Mouse (Mus musculus) heart, adult 10 weeks (tissue): Measurements from ENCODE around the gene Zfp616. TPM values are rescaled to one million over a fixed set of nuclear protein-coding genes. Genes with fewer than 3 reads are reported as not detected.

ENCODE experiments used
- polyA plus RNA-seq: library from polyadenylated mRNA; stranded (reverse); fragments of 350-450 nt; fragmentation: Illumina TruSeq; extraction: RNeasy Lipid Tissue Mini Kit (QIAGEN cat#74804); gene quantifications from one replicate; pipeline ENCODE4 v1.2.3, GENCODE M21; 2014; ENCODE audit warnings: low read depth, low replicate concordance

The Zfp616 gene
- not detected for polyA plus RNA-seq

DNA sequence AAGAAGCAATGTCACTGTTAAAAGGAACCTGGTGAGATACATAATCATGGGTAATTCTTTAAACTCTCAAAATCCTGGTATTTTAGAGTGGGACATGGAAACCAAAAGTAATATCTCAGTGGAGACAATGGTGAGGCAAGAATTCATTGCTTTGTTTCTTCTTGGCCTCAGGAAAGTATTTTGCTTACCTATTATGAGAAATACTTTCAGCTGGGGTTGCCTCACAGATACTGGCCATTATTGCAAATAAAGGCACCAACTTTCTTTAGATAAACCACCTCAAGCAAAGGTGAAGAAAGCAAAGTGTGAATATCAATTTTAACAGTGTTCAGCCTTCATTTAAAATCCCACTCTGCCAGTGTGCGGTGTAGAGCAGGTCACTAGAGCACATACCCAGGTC lies at the start of gene Zfp616:
Zfp616 (plus strand) TSS at position 301 of the 400 bp plus-strand sequence.

DNA sequence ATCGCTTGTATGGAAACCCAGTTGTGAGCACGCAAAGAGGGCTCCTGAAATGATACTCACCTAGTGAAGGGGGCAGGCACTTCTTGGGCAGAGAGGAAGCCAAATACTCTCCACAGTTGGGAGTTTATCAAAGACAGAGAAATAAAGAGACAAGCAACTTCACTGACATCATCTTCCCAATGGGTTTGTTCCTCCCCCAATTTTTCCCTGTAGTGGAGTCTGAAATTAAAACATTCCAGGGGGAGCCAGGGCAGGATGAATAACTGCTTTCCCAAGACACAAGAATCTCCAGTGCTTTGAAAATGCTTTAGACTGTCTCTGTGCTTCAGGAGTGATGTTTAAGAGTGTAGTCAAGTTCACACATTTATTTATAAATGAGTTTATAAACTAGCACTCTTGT lies 13.3 kb upstream of the Zfp616 start, which contains the start of the genes Olfr139 and Olfr399:
Olfr139 (minus strand) TSS at position 101 of the 400 bp plus-strand sequence.
Olfr399 (minus strand) TSS at position 165 of the 400 bp plus-strand sequence.

DNA sequence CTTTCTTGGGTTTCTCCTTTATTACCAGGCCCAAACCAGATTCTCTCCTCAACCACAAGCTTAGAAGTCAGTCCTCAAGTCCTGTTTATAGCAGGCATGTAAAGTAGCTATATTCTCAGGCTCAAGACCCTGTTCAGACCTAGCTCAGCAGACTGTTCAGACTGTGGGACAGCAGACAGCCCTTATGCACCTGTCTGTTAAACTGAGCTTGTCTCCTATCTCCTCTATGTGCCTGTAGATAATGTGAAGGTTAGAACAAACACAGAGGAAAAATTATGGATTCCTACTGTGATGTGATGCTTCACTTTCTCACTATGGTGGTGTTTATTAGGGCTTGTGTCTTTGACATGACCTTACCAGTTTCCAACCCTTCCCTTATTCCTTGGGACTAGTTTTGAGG lies 43.7 kb downstream of the Zfp616 start, which contains the start of gene Olfr401:
Olfr401 (plus strand) TSS at position 301 of the 400 bp plus-strand sequence.

Other genes starting within 250 kb of the Zfp616 start
- gene Olfr393, start 218.5 kb upstream of the Zfp616 start, polyA plus RNA-seq, result not detected
- not detected for gene Olfr394, start 179.2 kb upstream of the Zfp616 start, polyA plus RNA-seq
- not detected for gene Olfr395, start 160.7 kb upstream of the Zfp616 start, polyA plus RNA-seq
- gene Olfr23, start 133.3 kb upstream of the Zfp616 start, polyA plus RNA-seq, result not detected
- gene Olfr397, start 109.1 kb upstream of the Zfp616 start, polyA plus RNA-seq, result not detected
- not detected for gene Olfr398, start 79.5 kb upstream of the Zfp616 start, polyA plus RNA-seq
- gene Olfr139, start 13.4 kb upstream of the Zfp616 start, polyA plus RNA-seq, result not detected
- not detected for gene Olfr399, start 13.3 kb upstream of the Zfp616 start, polyA plus RNA-seq
- gene Olfr401, start 43.8 kb downstream of the Zfp616 start, polyA plus RNA-seq, result not detected
- gene Olfr402, start 83.6 kb downstream of the Zfp616 start, polyA plus RNA-seq, result not detected
- gene Olfr403, start 116.3 kb downstream of the Zfp616 start, polyA plus RNA-seq, result not detected
- not detected for gene Olfr43, start 141.4 kb downstream of the Zfp616 start, polyA plus RNA-seq
- not detected for gene Olfr406, start 189.9 kb downstream of the Zfp616 start, polyA plus RNA-seq
- not detected for gene Olfr59, start 213.8 kb downstream of the Zfp616 start, polyA plus RNA-seq